ENCODE assay signal across 17 mouse cellular contexts in the genomic region with DNA sequence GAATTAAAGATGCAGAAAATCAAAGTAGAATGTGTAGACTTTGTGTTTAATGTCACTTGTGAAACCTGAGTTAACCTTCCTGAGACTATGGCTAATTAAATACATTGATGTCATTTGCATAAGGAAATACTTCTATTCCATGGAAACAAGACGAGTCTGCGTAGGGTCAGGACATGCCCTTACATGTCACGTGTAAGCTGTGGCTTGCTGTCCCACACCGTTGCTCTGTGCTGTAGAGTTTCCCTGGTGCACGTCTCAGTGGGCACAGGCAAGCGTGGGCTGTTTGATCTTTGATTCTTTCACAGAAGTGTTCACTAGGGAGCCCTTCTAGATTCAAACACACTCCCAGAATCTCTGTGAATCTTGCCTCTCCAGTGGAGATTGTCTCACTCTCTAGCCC.
"Had no signal": no experiment of that assay in that cellular context is flagged by ENCODE, and none has a peak within 500 bp of the region (broad histone marks: within the 10 kb centered on the region; RNA-seq: fewer than 3 reads in every experiment).

No protein-coding gene starts in this region.

- H3K4me2 ChIP-seq: lung, embryonic 14.5 days; midbrain, embryonic 12.5 days; neural tube, embryonic 13.5 days; neural tube, embryonic 15.5 days; stomach, embryonic 15.5 days had no signal

- ATAC-seq: midbrain, embryonic 16.5 days had no signal

- DNase-seq: lung, adult 18-20 months; lung, embryonic 14.5 days; lung, postnatal 10 days; lung, postnatal 4 days; midbrain, embryonic 14.5 days; right cerebral cortex, postnatal 14 days; thymus, adult 2 months; thymus, postnatal 25 days; thymus, postnatal 4 days had no signal

- H3K4me3 ChIP-seq: midbrain, embryonic 10.5 days; midbrain, embryonic 12.5 days; myocyte; neural tube, embryonic 13.5 days; neural tube, embryonic 15.5 days; stomach, embryonic 15.5 days had no signal

- H3K4me1 ChIP-seq: midbrain, embryonic 12.5 days; neural tube, embryonic 13.5 days; neural tube, embryonic 15.5 days; stomach, embryonic 15.5 days had no signal

- H3K36me3 ChIP-seq: stomach, embryonic 15.5 days had no signal

- H3K27me3 ChIP-seq: midbrain, embryonic 12.5 days; neural tube, embryonic 13.5 days; neural tube, embryonic 15.5 days; stomach, embryonic 15.5 days had no signal

- H3K9me3 ChIP-seq: midbrain, embryonic 10.5 days; midbrain, embryonic 12.5 days; neural tube, embryonic 13.5 days; neural tube, embryonic 15.5 days; stomach, embryonic 15.5 days had no signal

- H3K27ac ChIP-seq: midbrain, embryonic 10.5 days; midbrain, embryonic 12.5 days; neural tube, embryonic 13.5 days; neural tube, embryonic 15.5 days; stomach, embryonic 15.5 days; stomach, postnatal 0 days had no signal

- H3K9ac ChIP-seq: lung, embryonic 14.5 days; midbrain, embryonic 12.5 days; neural tube, embryonic 13.5 days; neural tube, embryonic 15.5 days; stomach, embryonic 15.5 days had no signal
